Mouse (Mus musculus): ENCODE results near the gene Tubg2.

The Tubg2 gene

DNA sequence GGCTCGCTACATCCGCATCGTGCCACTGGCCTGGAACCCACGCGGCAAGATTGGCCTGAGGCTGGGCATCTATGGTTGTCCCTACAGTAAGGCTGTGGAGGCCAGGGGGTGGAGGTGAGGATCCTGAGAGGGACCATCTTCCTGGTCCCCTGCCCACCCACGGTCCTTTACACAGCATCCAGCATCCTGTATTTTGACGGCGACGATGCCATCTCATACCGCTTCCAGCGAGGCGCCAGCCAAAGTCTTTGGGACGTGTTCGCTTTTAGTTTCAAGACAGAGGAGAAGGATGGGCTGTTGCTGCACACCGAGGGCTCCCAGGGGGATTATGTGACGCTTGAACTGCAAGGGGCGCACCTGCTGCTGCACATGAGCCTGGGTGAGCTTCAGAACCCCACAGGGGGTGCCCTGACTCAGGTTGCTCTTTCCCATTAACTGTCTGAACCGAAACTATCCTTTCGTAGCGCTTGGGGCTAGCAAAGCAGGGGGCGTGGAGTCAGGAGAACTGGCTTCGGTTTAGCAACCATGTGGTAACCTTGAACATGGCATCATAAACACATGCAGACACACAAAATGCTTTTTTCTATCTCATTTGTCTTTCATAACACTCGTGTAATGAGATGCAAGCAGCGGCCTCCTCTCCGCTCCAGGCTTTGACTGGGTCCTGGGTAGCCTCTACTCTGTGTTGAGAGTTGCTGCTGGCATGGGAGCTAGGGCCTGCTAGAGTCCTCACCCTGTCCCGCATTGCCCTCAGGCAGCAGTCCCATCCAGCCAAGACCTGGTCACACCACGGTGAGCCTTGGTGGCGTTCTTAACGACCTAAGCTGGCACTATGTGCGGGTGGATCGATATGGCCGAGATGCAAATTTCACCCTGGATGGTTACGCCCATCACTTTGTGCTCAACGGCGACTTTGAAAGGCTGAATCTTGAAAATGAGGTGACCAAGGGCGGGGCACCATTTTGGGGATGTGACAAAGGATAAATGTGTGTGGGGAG, 22.7 kb downstream of the Tubg2 start:
- no peak for DNase-seq (ENCODE audit: low spot score)

DNA sequence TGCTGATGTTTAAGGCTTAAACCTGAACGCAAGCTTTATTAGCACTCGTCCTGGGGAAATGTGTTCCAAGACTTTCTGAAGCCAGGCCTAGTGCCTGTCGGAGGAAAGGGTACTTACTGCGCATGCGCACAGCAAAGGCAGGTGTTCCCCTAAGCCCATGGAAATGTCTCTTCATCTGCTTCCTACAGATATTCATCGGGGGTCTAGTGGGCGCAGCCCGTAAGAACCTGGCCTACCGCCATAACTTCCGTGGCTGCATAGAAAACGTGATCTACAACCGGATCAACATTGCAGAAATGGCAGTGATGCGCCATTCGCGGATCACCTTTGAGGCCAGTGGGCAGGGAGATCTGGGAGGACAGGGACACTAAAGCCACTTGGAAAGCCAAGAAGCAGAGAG, 23.6 kb downstream of the Tubg2 start:
- no peak for DNase-seq (ENCODE audit: low spot score)

DNA sequence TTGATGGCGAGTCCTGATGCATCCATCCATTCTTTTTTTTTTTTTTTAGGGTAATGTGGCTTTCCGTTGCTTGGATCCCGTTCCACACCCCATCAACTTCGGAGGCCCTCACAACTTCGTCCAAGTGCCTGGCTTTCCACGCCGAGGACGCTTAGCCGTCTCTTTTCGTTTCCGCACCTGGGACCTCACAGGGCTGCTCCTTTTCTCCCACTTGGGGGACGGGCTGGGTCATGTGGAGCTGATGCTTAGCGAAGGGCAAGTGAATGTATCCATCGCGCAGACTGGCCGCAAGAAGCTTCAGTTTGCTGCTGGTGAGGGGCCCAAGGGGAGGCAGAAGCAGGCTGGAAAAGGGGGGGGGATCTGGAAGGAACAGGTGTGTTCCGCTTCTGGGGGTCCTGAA, 24.6 kb downstream of the Tubg2 start:
- DNase-seq (ENCODE audit: low spot score) = no peak

DNA sequence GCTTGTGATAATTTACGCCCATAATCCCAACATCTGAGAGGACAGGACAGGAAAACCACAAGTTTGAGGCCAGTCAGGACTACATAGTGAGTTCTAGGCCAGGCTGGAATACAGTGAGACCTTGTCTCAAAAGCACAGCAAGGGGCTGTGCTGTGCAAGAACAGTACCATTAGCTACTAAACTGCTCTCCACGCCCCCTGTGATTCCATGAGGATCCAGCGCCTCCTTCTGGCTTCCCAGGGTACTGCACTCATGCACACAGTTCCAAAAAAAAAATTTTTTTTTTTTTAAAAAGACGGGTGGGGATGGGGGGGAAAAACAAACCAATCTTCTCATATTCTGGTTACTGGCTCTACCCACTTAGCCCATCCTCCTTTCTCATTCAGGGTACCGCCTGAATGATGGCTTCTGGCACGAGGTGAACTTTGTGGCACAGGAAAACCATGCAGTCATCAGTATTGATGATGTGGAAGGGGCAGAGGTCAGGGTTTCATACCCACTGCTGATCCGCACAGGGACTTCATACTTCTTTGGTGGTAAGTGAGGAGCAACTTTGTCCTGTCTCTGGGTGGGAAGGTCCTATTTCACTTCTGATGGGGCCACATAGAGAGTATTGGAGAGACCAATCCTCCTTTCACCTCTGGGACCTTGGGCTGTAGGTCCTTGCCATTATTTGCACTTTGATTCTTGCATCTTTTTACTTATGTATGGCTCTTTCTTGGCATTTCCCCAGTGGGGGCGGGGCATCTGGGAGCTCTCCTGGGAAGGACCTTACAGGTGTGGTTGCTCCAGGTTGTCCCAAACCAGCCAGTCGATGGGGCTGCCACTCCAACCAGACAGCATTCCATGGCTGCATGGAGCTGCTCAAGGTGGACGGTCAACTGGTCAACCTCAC, 25.4 kb downstream of the Tubg2 start:
- peak; percentile 37 for DNase-seq (ENCODE audit: low spot score)

DNA sequence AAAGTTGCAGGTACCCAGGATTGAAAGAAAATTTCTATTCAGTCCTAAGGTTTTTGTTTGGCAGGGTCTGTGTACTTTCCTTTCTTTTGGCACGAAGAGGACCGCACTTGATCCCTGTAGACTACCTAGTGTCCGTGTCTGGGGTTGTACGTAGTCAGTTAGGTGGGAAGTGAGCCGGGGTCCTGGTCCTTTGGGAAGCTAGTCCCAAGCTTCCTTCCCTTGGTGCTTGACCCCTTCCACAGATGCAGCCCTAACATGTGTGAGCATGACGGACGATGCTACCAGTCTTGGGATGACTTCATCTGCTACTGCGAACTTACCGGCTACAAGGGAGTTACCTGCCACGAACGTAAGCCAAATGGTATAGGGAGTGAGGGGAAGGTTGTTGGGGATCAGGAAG, 26.3 kb downstream of the Tubg2 start:
- no peak for DNase-seq (ENCODE audit: low spot score)

DNA sequence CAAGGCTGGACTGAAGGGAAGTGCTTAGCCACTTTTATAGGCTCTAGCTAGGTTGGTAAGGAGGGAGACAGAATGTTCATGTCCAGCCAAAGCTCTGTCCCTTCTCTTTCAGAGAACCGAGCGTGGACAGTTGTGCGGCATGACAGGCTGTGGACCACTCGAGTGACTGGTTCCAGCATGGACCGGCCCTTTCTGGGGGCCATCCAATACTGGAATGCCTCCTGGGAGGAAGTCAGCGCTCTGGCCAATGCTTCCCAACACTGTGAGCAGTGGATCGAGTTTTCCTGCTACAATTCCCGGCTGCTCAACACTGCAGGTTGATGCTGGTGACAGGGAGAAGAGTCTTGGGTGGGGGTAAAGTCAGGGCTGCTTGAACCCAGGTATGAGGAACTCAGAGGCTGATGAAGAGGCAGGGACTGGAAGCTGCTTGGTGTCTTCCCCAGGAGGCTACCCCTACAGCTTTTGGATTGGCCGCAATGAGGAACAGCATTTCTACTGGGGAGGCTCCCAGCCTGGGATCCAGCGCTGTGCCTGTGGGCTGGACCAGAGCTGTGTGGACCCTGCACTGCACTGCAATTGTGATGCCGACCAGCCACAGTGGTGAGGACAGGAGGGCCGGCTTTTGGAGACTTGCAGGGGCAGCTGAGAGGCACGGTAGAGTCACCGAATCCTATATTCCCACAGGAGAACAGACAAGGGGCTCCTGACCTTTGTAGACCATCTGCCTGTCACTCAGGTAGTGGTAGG, 27.2 kb downstream of the Tubg2 start:
- no peak for DNase-seq (ENCODE audit: low spot score)

DNA sequence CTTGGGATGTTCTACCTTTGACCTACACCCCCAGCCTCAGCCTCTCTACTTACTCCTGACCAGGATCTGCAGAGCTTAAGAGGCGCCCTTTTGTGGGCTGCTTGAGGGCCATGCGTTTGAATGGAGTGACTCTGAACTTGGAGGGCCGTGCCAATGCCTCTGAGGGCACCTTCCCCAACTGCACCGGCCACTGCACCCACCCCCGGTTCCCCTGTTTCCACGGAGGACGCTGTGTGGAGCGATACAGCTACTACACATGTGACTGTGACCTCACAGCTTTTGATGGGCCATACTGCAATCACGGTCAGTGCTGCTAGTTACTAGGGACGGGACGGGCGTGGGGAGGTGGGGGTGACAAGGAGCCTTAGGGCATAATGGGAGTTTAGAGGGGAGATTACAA, 29.3 kb downstream of the Tubg2 start:
- DNase-seq (ENCODE audit: low spot score) = no peak

DNA sequence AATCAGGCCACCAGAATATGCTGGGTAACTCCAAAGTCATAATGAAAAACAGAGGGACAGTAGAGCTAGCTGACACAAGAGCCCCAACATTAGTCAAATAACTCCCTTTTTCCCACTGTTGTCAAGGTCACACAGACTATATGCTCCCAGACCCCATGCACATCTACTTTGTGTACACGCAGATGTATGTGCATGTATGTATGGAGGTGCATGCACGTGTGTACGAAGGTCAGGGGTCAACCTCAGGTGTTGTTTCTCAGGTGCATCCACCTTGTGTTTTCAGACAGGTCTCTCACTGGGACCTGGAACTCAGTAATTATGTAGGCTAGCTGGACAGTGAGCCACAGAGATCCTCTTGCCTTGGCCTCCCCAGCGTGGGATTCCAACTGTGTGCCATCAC, 29.7 kb downstream of the Tubg2 start:
- DNase-seq (ENCODE audit: low spot score) = no peak

DNA sequence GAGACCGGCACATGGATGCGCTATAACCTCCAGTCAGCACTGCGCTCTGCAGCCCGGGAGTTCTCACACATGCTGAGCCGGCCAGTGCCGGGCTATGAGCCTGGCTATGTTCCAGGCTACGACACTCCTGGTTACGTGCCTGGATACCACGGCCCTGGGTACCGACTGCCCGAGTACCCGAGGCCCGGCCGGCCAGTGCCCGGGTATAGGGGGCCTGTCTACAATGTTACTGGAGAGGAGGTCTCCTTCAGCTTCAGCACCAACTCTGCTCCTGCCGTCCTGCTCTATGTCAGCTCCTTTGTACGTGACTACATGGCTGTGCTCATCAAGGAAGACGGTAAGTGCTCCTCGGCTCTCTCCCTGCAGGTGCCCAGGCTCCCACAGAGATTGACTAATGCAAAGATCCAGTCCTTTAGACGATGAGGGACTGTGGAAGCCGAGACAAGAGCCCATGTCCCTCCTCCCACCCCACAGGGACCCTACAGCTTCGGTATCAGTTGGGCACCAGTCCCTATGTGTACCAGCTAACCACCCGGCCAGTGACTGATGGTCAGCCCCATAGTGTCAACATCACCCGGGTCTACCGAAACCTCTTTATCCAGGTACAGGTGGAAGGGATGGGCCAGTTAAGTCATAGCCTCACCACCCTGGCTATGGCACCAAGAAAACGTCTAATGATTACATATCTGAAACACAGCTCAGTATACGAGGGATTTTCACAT, 31.0 kb downstream of the Tubg2 start:
- DNase-seq (ENCODE audit: low spot score) = no peak

DNA sequence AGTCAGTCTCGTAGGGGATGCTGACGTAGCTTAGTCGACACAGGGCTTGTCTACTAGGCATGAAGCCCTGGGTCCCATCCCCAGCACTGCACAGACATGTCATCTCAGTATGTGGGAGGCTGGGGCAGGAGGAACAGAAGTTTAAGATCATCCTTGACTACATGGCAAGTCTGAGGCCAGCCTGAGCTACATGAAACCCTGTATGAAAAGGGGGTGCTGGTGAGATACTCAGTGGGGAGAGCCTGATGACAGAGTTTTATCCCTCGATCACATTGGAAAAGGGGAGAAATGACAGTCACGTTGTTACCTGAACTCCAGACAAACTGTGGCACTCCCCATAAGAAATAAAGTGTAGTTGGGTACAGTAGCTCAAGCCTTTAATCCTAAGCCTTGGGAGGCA, 31.8 kb downstream of the Tubg2 start:
- DNase-seq (ENCODE audit: low spot score) = no peak

DNA sequence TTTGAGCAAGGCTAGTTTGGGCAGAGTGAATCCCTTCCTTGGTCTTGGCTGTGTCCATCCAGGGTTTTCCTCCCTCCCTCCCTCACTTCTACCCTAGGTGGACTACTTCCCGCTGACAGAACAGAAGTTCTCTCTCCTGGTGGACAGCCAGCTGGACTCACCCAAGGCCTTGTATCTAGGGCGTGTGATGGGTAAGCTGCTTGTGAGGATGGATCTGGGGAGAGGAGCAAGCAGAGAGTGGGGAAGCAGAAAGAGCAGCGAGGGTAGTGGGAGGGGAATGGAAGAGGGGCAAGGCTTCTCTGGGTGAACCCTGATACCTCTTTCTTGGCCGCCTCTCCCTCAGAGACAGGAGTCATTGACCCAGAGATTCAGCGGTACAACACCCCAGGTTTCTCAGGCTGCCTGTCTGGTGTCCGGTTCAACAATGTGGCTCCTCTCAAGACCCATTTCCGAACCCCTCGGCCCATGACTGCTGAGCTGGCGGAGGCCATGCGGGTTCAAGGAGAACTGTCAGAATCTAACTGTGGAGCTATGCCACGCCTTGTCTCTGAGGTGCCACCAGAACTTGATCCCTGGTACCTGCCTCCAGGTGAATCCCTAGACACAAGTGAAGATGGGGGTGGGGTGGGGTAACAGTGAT, 32.6 kb downstream of the Tubg2 start:
- no peak for DNase-seq (ENCODE audit: low spot score)

DNA sequence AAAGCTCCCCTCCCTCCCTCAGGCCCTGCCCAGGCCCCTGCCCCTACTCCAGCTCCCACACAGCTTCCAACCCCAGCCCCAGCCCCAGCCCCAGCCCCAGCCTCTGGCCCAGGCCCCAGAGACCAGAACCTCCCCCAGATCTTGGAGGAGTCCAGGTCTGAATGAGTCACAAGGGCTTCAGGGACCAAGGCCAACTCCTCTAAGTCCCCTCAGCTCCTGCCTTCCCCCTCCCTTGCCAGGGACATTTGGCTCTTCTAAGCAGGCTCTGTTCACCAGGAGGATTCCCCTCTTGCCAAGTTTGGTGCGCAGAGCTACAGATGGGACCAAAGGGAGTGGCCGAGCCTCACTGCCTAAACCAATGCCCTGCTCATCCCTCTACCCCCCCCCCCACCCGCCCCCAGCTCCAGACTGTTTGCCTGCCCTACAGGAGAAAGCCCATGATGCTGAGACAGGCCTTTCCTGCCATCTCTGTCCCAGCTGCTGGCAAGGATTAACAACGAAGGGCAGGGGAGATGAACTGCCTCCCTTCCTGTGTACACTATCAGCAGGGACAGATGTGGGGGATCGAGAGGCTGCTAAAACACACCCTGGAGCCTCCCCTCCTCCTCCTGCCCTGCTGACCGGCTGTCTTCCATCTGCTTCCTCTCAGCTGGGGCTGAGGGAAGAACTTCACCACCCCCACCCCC, 33.9 kb downstream of the Tubg2 start:
- DNase-seq (ENCODE audit: low spot score) = peak; percentile 43

DNA sequence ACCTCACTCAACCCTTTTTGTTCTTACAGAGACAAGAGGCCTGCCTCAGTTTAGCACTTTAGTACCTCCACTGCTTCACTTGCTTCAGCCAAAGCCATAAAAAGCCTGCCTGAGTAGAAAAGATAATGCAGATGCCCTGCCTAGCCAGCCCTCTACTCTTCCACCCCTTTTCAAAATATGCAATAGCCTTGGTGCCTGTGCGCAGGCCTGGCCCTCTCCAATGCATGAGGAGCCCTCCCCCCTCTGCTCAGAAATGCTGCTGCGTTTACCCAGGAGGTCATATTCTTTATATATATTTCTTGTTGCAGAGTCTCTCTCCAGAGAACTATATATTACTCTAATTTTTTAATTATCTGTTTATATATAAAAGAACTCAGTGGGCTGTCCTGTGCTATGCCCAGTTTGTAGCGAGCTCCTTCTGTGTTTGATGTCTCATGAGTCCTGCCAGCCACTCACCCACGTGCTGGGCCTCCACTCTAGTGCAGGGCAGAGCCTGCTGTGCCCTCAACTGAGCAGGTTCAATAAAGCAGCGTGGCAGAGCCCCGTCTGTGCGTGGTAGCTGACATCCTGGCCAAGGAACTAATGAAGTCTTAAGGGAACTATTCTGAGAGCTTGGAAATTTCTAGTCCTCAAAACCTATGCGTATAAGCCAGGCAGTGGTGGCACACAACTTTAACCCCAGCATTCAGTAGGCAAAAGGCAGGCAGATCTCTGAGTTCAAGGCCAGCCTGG, 34.6 kb downstream of the Tubg2 start:
- no peak for DNase-seq (ENCODE audit: low spot score)

DNA sequence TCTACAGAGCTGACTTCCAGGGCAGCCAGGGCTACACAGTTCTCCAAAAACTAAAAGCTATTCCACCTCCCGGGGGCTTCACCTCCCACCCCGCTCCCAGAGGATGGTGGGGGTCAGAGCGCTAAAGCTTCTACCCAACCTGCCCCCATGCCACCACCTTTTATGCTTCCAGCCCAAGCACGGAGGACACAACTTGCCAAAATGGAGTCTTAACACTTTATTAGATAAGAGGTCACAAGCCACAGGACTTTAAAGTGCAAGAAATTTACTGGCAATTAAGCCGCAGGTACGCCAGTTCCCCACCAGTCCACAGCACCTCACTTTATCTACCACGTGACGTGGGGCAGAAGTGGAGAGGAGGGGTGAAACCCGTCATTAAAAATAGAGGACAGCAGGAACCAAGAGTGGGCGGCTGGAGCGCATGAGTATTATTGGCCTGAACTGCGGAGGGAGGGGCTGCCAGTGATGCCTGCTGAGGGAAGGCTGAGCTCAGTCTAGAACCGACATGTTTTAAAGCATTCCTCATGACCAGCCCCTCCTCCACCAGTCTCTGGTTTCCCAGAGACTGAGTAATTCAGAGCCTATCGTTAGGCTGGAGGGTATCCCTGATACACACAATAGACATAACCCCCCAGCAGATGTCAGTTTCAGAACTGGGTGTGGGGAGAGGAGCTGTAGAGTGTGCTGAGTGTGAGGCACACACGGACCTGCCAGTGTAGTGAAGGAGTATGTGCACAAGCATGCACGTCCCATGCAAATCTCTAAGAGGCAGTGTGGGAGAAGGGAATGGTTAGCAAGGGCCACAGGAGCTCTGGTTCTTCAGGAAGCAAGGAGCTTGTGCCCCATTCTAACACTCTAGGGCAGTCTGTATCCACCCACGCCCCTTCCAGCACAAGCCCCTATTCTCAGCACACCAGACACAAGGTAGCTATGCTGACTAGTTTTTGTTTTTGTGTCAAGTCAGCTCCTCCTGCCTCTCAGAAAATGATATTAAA, 35.5 kb downstream of the Tubg2 start:
- DNase-seq (ENCODE audit: low spot score) = no peak

DNA sequence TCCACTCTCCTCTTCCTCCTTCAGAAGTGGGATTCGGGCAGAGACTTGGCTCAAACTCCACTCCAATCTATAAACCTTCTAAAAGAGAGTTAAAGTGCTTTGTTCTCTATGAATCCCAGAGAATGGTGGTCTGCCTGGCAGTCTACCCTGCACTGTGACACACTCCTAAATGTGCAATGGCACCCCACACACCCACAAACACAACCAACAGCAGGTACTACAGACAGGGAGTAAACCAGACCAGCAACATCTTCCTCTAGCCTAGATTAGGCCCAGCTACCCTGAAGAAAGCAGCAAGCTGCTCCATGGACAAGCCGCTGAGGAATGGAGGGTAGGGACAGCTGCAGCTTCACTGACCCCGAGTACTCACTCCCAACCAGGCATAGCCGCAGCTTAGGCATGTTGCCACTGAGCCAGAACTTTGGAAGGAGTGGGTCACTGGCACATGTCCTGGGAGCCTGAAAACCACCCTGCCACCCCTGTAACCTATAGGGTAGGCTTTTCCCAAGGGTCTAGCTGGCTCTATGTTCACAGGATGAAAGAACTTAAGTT, 36.3 kb downstream of the Tubg2 start:
- no peak for DNase-seq (ENCODE audit: low spot score)

DNA sequence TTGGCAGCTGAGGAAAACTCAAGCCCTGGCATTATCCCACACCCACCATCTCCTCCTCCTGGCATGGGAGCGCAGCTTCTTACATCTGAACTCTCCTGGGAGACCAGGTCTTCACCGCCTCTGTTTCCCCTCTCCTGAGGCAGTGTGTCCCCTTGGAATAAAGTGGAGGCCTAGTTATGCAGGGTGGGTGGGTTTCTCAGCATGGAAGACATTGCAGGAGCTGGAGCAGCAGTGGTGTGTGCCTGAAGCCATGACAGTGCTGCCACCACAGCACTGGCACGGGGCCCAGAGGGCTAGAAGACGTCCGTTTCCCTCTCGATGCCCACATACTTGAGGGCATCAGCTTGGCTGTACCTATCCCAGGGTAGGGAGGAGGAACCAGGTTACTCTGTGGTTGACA, 36.9 kb downstream of the Tubg2 start:
- DNase-seq (ENCODE audit: low spot score) = no peak

DNA sequence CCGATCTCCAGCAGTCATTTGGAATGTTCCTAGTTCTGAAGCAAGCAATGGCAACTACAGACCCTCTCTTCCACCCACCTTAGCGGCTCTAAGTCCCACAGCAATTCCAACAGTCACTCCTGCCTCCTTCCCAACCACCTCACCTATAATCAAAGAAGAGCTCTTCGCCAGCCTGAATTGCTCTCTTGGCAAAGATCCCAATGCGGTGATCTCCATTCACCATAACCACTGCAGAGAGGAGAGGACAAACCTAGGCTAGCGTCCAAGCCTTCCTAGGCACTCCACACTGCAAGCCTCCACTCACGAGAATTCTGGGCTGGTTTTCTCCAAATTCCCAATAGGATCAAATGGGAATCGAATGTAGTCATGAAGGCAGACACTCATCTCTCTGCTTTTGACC, 37.4 kb downstream of the Tubg2 start:
- DNase-seq (ENCODE audit: low spot score) = no peak

DNA sequence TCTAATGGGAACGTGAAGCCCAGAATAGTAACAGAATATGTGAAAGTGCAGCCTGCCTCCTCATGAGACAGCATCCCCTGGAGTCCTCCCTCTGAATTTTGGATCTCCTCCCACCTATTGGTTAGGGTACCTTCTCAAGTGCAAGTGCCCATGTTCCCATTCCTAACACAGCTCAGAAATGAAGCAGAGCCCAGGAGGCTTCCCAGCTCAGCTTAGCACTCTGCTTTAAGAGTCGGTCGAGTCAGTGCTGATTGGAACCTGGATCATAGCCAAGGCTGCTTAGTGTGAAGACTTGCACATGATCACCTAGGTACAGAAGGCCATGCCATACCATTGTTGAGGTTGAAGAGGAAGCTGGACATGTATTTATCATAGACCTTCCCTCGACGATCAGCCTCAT, 38.4 kb downstream of the Tubg2 start:
- DNase-seq (ENCODE audit: low spot score) = no peak
